Mouse (Mus musculus): ENCODE results near the gene Dusp16. TPM values are rescaled to one million over a fixed set of nuclear protein-coding genes. Genes with fewer than 3 reads are reported as not detected.

The Dusp16 gene
- polyA plus RNA-seq, 1 experiment from 2014 or later: 13.9 TPM

DNA sequence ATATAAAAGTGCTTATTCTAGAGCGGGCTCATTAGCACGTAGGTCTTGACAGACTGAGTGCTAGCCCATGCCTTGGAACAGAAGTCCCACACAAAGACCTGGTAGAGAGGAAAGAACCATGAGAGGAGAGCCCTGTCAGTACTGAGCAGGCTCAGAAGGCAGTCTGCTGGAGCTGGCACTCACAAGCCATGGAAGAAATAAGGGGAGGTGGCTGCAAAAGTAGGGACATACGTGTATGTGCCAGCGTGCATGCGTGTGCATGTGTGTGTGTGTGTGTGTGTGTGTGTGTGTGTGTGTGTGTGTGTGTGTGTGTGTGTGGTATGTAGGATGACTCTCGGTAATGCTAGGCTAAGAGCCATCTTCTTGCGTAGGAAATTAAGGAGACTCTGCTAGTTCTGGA, 69.1 kb downstream of the Dusp16 start:
- no peaks in the 10 kb centered on the region for H3K9me3 ChIP-seq
- no peak for ATAC-seq
- 0 out of 2 replicates have a peak overlapping the region, but pooled peaks have one; percentile 37 for H3K4me2 ChIP-seq (replicated peaks)
- no peaks in the 10 kb centered on the region for H3K36me3 ChIP-seq
- 91% methylated on average over 7 of the region's 7 CpGs for WGBS
- H3K4me1 ChIP-seq (replicated peaks): peaks cover 7% of the 10 kb centered on the region; the same call in 1 of the 2 replicates
- peak overlapping the region; percentile 80 for H3K27ac ChIP-seq
- H3K9ac ChIP-seq: no peak overlapping the region
- no peaks in the 10 kb centered on the region for H3K27me3 ChIP-seq (replicated peaks)
- H3K4me3 ChIP-seq (replicated peaks): no peak overlapping the region

DNA sequence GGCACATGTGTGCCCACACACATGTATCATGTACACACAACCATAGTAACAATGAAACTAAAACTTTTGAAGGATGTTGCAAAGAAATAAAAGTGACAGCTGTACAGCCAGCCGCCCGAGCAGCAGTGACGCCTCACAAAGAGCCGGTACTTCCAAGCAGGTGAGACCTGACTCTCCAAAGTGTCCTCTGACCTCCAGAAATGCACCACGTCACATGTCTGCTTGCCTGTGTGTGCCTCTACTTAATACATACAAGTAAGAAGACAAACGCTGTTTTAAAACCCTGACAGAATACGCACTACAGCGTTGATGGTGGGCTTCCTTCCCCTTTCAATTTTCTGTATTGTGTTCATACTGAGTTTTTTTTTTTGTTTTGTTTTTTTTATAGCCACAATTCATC, 69.5 kb downstream of the Dusp16 start:
- H3K4me1 ChIP-seq (replicated peaks): peaks cover 9% of the 10 kb centered on the region; the same call in 1 of the 2 replicates
- H3K4me2 ChIP-seq (replicated peaks): no peak overlapping the region
- WGBS: 86% methylated on average over 8 of the region's 8 CpGs
- H3K9me3 ChIP-seq: no peaks in the 10 kb centered on the region
- ATAC-seq: no peak
- H3K36me3 ChIP-seq: no peaks in the 10 kb centered on the region
- H3K27ac ChIP-seq: peak overlapping the region; percentile 80; the same call in 1 of the 2 replicates
- no peak overlapping the region for H3K9ac ChIP-seq
- H3K4me3 ChIP-seq (replicated peaks): no peak overlapping the region
- no peaks in the 10 kb centered on the region for H3K27me3 ChIP-seq (replicated peaks)

DNA sequence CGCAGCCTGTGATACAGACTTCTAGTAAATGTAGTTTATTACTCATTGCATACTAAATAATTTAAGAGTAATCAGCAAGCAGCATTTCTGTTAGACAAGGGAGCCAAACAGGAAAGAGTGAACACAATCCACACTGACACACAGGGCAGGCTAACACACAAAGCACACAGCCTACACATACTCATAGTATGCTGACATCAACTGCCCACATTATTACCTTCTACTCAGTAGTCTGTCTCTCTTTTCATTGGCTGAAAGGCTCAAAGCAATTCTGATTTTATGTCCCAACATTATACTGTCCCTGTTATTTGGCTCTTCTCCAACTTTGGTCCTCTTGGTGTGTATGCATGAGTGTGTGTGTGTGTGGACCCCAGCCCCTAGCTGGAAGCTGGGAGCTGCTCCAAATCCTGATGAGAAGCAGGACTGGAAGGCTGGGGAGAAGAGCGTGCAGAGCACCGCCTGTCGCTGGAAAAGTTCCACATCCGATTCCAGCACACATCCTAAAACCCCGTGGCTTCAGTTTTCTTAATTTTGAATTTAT, 70.6 kb downstream of the Dusp16 start:
- WGBS: 77% methylated on average over 6 of the region's 6 CpGs
- no peak overlapping the region for H3K9ac ChIP-seq

DNA sequence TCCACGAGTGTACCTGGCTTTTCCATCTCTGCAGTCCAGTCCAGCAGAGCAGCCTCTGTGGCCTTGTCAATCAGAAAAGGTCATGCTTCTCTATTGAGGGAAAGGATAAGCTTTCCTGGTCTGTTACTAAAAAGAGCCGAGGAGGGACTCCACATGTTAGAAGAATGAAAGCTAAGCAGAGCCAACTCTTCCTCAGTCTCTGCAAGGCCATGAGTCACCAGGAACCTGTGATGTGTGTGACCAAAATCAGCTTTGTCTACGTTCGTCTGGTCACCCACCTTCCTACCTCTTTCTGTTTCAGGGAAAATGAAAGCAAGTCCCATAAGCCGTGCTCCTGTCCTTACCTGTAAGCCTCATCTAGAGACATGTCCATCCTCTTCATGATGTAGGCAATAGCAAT, 72.3 kb downstream of the Dusp16 start:
- Histone ChIP-seq H3K27ac (no peak overlapping the region), H3K36me3 (no peaks in the 10 kb centered on the region), H3K27me3 (replicated peaks) (no peaks in the 10 kb centered on the region), H3K9ac (no peak overlapping the region), H3K4me2 (replicated peaks) (no peak overlapping the region), H3K4me1 (replicated peaks) (peaks cover 10% of the 10 kb centered on the region; the same call in 1 of the 2 replicates), H3K9me3 (no peaks in the 10 kb centered on the region), H3K4me3 (replicated peaks) (no peak overlapping the region)
- no peak for ATAC-seq
- 88% methylated on average over 5 of the region's 5 CpGs for WGBS

More for the DNA sequence above, 70.6 kb downstream of the Dusp16 start:
- Histone ChIP-seq H3K27me3 (replicated peaks) (no peaks in the 10 kb centered on the region), H3K4me2 (replicated peaks) (no peak overlapping the region), H3K4me1 (replicated peaks) (peaks cover 10% of the 10 kb centered on the region; the same call in 1 of the 2 replicates), H3K4me3 (replicated peaks) (no peak overlapping the region), H3K9me3 (no peaks in the 10 kb centered on the region), H3K36me3 (no peaks in the 10 kb centered on the region), H3K27ac (no peak overlapping the region)
- ATAC-seq: no peak

DNA sequence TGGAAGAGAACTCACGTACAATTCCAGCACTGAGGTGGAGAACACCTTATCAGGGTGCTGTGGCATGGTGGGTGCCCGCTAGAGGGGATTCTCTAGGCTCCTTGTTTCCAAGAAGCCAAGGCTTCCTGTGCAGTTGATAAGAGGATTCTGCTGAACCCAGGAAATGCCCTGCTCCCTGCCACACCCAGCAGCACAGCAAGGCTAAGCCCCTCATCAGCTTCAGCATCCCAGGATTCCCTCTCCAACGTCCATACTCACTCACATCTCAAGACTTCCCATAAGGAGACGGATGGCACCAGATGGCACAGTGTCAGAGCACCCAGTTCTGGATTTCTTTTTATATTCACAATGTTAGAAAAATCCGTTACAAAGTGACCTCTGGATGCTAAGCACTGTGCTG, 73.3 kb downstream of the Dusp16 start:
- 79% methylated on average over 5 of the region's 5 CpGs for WGBS
- Histone ChIP-seq H3K36me3 (no peaks in the 10 kb centered on the region), H3K9ac (no peak overlapping the region), H3K4me1 (replicated peaks) (0 out of 2 replicates have a peak, but pooled peaks cover 10% of the 10 kb centered on the region), H3K9me3 (no peaks in the 10 kb centered on the region), H3K27ac (peak overlapping the region; percentile 65; the same call in 1 of the 2 replicates), H3K4me2 (replicated peaks) (no peak overlapping the region), H3K4me3 (replicated peaks) (no peak overlapping the region), H3K27me3 (replicated peaks) (no peaks in the 10 kb centered on the region)
- ATAC-seq: no peak

DNA sequence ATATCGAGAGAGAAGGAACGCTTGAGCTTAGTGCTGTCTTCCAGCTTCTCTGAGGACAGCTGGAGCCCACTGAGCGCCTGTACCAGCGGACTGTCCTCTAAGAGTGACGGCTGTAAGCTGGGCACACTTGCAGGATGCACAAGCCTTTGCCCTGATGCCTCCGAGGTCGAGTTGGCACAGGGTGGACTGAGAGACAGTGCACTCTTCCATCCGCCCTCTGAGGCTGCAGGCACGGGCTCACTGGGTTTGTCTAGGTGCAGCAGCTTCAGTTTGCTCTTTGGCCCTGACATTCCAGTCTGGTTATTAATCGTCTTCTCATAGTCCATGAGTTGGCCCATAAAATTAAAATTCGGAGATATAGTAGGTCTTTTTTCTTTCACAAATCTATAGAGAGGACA, 73.8 kb downstream of the Dusp16 start:
- ATAC-seq: peak; percentile 57
- H3K9ac ChIP-seq: no peak overlapping the region
- no peak overlapping the region for H3K4me2 ChIP-seq (replicated peaks)
- no peaks in the 10 kb centered on the region for H3K27me3 ChIP-seq (replicated peaks)
- WGBS: 81% methylated on average over 11 of the region's 11 CpGs
- H3K4me3 ChIP-seq (replicated peaks): no peak overlapping the region
- H3K36me3 ChIP-seq: no peaks in the 10 kb centered on the region
- no peaks in the 10 kb centered on the region for H3K9me3 ChIP-seq
- H3K4me1 ChIP-seq (replicated peaks): 0 out of 2 replicates have a peak, but pooled peaks cover 10% of the 10 kb centered on the region
- peak overlapping the region; percentile 65; the same call in 1 of the 2 replicates for H3K27ac ChIP-seq

DNA sequence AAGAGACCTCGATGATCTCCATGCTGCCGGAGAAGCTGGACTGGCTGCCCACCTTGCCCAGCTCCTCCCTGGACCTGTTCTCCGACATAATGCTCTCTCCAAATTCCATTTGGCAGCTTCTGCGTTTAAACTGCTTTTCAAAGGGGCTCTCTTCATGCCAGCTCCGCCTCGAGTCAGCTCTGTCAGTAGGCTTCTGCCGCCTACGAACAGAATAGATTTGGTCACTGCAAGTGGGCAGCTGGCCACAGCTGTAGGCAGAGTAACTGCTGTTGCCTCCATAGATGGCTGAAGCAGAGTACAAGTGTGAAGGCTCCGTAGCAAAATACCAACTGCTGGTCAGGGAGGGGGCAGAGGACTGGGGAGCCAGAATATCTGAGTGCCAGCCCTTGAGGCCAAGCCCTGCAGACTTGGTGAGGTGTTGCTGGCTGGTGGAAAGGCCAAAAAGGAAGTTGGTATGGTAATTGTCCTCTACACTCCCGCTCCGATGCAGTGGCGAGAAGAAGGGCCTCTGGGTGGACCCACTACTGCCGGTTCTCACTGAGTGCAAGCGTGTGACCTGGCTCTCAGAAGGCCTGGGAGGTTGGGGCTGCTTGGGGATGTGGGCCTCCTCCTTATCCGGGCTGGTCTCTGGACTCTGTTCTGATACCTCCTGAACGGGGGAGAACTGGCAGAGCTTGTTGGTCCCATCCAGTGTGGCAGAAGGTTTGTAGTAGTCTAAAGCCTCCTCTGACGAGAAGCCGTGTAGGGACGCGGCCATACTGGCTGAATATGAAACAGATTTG, 74.3 kb downstream of the Dusp16 start:
- Histone ChIP-seq H3K27ac (peak overlapping the region; percentile 65), H3K9me3 (no peaks in the 10 kb centered on the region), H3K4me2 (replicated peaks) (no peak overlapping the region), H3K36me3 (no peaks in the 10 kb centered on the region), H3K4me3 (replicated peaks) (no peak overlapping the region), H3K27me3 (replicated peaks) (no peaks in the 10 kb centered on the region), H3K9ac (no peak overlapping the region), H3K4me1 (replicated peaks) (0 out of 2 replicates have a peak, but pooled peaks cover 10% of the 10 kb centered on the region)
- 80% methylated on average over 20 of the region's 20 CpGs for WGBS
- peak; percentile 87 for ATAC-seq

DNA sequence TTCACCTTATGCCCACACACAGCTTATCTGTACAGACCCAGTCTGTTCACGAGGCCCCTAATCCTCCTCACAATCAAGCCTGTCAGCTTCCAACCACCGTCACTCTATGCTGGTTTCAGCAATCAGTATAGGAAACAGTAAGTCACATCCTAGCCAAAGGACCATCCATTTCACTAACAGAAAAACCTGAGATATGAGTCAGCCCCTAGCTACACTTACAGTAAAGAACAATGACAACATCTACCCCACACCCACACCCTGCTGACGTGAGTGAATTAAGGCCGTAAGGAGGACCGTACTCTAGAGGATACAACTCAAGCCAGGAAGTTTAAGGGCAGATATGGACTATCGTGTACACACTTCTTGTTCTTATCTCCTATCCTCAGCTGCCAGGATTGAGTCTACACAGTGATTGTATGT, 76.2 kb downstream of the Dusp16 start:
- 0 out of 2 replicates have a peak, but pooled peaks cover 3% of the 10 kb centered on the region for H3K4me1 ChIP-seq (replicated peaks)
- H3K9ac ChIP-seq: no peak overlapping the region
- no peaks in the 10 kb centered on the region for H3K36me3 ChIP-seq
- ATAC-seq: no peak
- H3K27ac ChIP-seq: no peak overlapping the region
- no peaks in the 10 kb centered on the region for H3K27me3 ChIP-seq (replicated peaks)
- WGBS: 64% methylated on average over 6 of the region's 6 CpGs
- H3K4me2 ChIP-seq (replicated peaks): no peak overlapping the region
- no peak overlapping the region for H3K4me3 ChIP-seq (replicated peaks)
- H3K9me3 ChIP-seq: no peaks in the 10 kb centered on the region

DNA sequence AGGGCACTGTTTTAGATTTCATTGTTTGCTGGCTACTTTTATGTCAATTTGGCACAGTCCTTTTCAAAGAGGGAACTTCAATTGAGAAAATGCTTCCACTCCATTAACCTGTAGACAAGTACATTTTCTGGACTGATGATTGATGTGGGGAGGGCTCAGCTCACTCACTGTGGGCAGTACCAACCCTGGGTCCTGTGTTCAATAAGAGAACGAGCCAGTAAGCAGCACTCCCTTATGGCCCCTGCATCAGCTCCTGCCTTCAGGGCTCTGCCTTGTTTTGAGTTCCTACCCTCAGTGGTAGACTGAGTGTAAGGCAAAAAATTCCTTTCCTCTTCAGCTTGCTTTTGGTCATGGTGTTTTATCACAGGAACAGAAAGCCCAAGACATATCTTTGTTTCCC, 78.5 kb downstream of the Dusp16 start:
- WGBS: 74% methylated on average over 1 of the region's 1 CpGs
- H3K36me3 ChIP-seq: no peaks in the 10 kb centered on the region
- H3K27me3 ChIP-seq (replicated peaks): no peaks in the 10 kb centered on the region
- no peak overlapping the region for H3K4me2 ChIP-seq (replicated peaks)
- no peak overlapping the region for H3K4me3 ChIP-seq (replicated peaks)
- no peaks in the 10 kb centered on the region for H3K9me3 ChIP-seq
- no peak overlapping the region for H3K9ac ChIP-seq
- ATAC-seq: no peak
- 0 out of 2 replicates have a peak, but pooled peaks cover 3% of the 10 kb centered on the region for H3K4me1 ChIP-seq (replicated peaks)
- no peak overlapping the region for H3K27ac ChIP-seq

DNA sequence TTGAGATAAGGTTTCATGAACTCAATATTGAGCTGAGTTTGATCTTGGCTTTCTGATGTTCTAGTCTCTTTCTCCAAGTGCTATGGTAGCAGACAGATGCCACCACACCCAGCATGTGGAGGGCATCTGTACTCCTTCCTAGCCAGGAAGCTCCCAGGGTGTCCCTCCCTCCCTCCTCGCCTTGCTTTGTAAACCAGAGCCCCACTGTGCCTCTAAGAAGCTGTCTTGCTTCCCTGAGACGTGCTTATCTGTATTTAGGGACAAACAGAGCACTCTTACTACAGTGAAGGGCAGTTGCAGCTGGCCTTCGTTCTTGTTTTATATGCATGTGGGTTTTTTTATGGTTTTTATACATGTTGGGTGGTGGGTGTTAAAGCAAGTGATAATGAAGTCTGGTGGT, 79.1 kb downstream of the Dusp16 start:
- Histone ChIP-seq H3K9me3 (no peaks in the 10 kb centered on the region), H3K4me3 (replicated peaks) (no peak overlapping the region), H3K9ac (no peak overlapping the region), H3K4me2 (replicated peaks) (no peak overlapping the region), H3K36me3 (no peaks in the 10 kb centered on the region), H3K4me1 (replicated peaks) (0 out of 2 replicates have a peak, but pooled peaks cover 3% of the 10 kb centered on the region), H3K27me3 (replicated peaks) (no peaks in the 10 kb centered on the region), H3K27ac (no peak overlapping the region)
- WGBS: 33% methylated on average over 3 of the region's 3 CpGs
- no peak for ATAC-seq

DNA sequence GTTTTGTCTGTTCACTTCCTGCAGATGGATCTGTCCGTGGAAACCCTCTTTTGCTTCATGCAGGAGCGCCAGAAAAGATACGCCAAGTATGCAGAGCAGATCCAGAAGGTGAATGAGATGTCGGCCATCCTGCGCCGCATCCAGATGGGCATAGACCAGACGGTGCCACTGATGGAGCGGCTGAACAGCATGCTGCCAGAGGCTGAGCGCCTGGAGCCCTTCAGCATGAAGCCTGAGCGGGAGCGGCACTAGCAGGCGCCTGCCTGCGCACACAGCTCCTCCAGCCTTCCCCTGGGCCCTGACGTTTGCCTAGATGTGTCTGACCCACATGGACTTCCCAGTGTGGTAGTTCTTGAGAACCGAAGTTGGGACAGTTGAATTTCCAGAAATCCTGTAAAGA, 82.4 kb downstream of the Dusp16 start:
- 81% methylated on average over 15 of the region's 15 CpGs for WGBS
- ATAC-seq: no peak

DNA sequence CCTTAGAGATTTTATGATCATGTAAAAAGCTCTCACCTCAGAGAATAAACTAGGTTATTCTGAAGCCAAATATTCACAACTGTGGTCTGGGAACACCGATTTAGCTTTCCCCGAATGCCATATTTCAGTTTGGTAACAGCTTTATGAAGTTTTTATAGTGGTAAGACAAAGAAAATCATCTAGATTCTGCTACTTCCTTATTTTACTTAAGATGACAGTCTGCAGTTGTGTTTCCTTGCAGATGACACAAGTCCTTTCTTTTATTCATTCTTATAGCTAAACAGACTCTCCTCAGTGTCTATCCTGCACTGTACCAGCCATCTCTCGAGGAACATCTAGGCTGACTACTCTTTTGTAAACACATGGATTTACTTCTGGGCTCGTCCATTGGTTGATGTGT, 86.0 kb downstream of the Dusp16 start:
- Histone ChIP-seq H3K36me3 (no peaks in the 10 kb centered on the region), H3K4me3 (replicated peaks) (no peak overlapping the region), H3K9me3 (no peaks in the 10 kb centered on the region), H3K4me2 (replicated peaks) (no peak overlapping the region), H3K27ac (no peak overlapping the region), H3K9ac (no peak overlapping the region), H3K27me3 (replicated peaks) (no peaks in the 10 kb centered on the region), H3K4me1 (replicated peaks) (no peaks in the 10 kb centered on the region)
- 52% methylated on average over 4 of the region's 4 CpGs for WGBS
- no peak for ATAC-seq

More for the DNA sequence above, 82.4 kb downstream of the Dusp16 start:
- no peak overlapping the region for H3K4me3 ChIP-seq (replicated peaks)
- H3K9me3 ChIP-seq: no peaks in the 10 kb centered on the region
- H3K27ac ChIP-seq: no peak overlapping the region
- H3K27me3 ChIP-seq (replicated peaks): no peaks in the 10 kb centered on the region
- H3K9ac ChIP-seq: no peak overlapping the region
- H3K4me2 ChIP-seq (replicated peaks): no peak overlapping the region
- H3K4me1 ChIP-seq (replicated peaks): no peaks in the 10 kb centered on the region
- H3K36me3 ChIP-seq: no peaks in the 10 kb centered on the region
